Mouse (Mus musculus) embryonic fibroblast, embryonic 13.5 days (primary cell): ENCODE results near the gene Tmigd3.

Experiments
- CTCF ChIP-seq: IDR thresholded peaks from 2 replicates; pipeline ENCODE4 v1.5.1; 2011; ENCODE audit warnings: mild to moderate bottlenecking, control low read depth, low read length, moderate library complexity, borderline replicate concordance; ENCODE audit not compliant: insufficient read depth
- POLR2A ChIP-seq: IDR thresholded peaks from 2 replicates; pipeline ENCODE4 v1.6.1; 2011; ENCODE audit warnings: low read depth, mild to moderate bottlenecking, control low read depth, low read length, moderate library complexity

DNA sequence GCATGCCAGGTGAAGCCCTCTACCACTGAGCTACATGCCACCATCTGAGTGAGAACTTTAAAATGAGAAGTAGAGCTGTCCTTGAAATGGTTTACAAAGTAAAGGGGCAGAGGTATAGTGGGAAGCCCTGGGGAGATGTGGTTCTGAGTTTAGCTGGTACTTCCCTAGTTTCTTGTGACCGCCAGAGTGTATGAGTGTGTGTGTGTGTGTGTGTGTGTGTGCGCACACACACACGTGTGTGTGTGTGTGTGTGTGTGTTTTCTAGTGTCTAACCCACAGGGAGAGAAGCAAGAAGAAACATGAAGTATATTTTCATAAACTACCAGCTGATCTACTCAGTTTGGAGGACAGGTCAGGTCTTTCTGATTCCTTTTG is 57.5 kb downstream of the Tmigd3 start:
- no peak for TF ChIP-seq CTCF
- no peak for TF ChIP-seq POLR2A
